Mouse (Mus musculus): ENCODE results near the gene Gpr19.

Gpr19 gene

DNA sequence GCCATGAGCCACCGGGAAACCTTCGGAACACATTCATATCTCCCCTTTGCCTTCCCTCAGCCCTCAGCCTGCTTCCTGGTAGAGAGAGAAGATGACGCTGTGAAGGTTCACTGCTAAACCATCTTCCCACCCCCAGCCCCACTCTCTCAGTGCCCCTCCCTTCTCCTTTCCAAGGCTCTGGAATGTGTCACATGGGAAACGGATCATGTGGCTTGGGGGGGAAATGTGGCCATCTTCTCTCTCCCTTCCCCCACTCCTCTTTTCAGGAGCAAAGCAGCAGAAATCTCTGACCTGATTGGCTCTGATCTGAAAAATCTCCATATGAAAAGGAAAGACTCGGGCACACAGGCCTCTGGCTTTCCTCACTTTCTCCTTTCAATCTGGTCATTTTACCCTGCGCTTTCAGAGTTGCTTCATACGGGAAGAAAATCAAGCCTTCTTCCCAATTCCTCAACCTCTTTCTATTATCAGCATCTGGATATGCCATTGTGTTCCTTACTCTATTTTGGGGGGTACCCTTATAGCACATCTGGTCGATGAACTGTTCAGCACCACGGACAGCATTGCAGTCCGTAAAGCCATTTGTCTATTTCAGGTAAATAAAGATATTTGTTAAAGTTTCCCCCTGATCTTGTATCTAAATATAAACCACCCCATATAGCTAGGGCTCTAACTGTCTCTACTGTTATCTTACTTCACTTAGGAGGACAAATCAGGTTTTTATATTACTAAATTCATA is 10.5 kb downstream of the Gpr19 start:
- DNase-seq (ENCODE audit: low spot score in 2 of 2), result no peak

DNA sequence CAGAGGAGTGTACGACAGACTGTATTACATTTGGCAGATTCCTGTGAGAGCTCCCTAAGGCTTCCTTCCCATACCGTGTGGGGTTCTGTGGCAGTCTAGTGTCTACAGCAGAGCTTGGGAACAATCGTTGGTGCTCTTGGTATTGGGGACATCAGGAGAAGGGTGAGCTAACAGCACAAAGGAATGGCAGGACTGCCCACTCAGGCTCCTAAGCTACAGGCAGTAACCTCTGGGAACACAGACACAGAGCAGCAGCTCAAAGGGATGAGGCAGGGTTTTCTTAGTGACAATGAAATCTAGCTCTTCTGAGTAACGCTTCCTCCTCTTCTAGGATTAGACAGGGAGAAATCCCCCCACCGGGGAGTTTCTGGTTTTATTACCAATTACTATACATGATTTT is 11.4 kb downstream of the Gpr19 start:
- no peak for DNase-seq (ENCODE audit: low spot score in 2 of 2)

- no peak for DNase-seq (ENCODE audit: low spot score in 2 of 2)
Measured at GRCm38 (mm10) chr6:134886475-134886874, 11.9 kb downstream of the Gpr19 start.

DNA sequence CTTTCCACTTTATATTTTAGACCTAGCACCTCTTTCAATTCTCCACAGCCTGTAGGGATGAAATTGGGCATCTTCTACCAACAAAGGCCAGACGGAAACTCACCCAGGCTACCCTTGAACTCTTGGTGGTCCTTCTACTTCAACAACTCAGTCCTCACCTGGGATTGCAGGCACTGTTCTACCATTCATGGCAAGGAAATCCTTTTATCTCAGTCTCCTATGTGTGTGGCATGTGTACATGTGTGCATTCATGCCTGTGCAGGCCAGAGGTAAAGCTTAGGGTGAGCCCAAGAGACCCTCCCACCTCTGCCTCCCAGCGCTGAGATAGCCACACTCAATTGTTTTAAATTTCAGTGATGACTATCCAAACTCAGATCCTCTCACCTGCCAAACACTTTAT is 12.9 kb downstream of the Gpr19 start:
- no peak for DNase-seq (ENCODE audit: low spot score in 2 of 2)

DNA sequence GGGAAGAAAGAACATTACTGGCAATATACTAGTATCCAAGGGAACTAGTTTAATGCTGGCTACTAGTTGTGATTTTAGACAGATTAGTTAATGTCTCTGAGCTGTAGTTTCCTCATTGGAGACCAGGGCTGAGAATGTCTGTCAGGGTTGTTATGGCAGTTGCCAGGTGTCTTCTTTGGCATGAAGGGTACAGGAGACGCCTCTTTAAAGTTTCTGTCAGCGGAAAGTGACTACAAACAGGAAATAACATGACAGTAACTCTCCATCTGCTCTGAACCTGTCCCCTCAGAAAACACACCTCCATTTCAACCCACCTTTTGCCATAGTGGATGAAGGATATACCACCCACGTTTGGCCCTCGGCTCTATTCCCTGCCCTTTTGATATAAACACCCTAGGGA is 14.7 kb downstream of the Gpr19 start:
- no peak for DNase-seq (ENCODE audit: low spot score in 2 of 2)

DNA sequence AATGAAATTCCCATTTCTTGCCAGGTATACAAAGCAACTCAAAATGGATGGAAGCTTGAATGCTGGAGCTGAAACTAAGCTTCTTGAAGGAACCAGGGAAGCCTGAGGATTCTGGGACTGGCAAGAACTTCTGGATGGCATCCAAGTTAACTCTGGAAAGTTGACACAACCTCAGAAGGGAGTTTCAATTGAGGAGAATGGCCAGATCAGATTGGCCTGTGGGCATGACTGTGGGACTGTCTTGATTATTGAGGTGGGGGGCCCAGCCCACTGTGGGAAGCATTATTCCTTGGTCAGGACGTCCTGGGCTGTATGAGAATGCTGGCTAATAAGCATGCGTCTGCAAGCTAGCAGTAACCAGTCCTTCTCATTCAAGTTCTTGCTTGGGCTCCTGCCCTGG is 18.3 kb downstream of the Gpr19 start:
- no peak for DNase-seq (ENCODE audit: low spot score in 2 of 2)

DNA sequence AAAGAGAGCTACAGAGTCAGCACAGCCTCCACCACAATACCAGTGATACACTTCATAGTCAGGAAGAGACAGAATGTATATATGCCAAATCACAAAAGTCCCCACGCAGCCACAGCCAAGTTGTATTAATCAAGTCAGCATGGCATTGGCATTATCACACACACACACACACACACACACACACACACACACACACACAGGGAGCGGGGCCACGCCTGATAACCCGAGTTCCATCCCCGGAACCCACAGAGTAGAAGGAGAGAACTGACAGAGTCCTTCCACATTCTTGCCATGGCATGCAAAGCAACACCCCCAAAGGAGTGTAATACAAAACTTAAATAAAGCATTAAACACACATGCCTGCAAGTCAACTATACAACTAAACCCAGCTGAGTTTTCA is 18.8 kb downstream of the Gpr19 start:
- no peak for DNase-seq (ENCODE audit: low spot score in 2 of 2)

DNA sequence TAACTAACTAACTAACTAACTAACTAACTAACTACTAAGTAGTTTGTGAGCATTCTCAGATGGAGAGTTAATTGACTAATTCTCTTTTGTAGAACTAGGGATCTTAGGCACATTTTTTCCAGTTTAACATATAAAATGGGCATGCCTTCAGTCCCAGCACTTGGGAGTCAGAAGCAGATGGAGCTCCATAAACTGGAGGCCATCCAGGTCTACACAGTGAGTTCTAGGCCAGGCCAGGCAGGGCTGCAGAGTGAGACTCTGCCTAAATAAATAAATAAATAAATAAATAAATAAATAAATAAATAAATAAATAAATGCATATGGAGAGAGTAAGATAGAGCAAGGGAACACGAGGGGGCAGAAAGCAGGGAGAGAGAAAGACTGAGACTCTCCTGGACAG is 20.5 kb downstream of the Gpr19 start:
- no peak for DNase-seq (ENCODE audit: low spot score in 2 of 2)

- DNase-seq (ENCODE audit: low spot score in 2 of 2), result no peak
Measured at GRCm38 (mm10) chr6:134877276-134877675, 21.1 kb downstream of the Gpr19 start.

DNA sequence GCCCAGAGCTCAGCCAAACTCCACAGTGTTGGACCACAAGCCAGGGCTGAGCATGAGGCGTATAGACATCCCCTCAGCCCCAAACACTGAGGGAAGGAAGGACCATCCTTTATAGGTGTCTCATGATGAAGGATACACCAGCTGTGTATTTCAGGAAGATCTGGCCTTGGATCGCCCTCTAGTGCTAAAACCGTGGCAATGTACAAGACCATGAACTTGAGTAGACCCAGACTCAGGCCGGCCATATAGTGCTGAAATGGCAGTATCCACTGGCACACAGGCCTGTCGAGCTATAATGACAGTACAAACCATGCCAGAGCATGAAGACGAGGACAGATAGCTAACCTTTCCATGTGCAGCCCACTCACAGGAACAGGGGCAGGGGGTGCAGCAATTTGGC is 21.6 kb downstream of the Gpr19 start:
- peak in 1 of 2 experiments; percentile 35 for DNase-seq (ENCODE audit: low spot score in 2 of 2)

DNA sequence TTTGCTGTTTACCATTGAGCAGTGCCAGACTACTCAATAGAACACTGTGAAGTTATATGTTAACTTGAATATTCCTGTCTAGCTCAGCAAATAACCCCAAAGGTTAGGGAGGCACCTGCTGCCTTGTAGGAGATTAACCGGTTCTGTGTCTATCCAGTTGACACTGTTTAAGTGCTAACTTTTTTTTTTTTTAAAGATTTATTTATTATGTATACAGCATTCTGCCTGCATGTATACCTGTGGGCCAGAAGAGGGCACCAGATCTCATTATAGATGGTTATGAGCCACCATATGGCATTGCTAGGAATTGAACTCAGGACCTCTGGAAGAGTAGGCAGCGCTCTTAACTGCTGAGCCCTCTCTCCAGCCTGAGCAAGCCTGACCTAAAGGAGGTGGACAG is 25.4 kb downstream of the Gpr19 start:
- peak in 1 of 2 experiments; percentile 40 for DNase-seq (ENCODE audit: low spot score in 2 of 2)

- no peak for DNase-seq (ENCODE audit: low spot score in 2 of 2)
Measured at GRCm38 (mm10) chr6:134872236-134872635, 26.1 kb downstream of the Gpr19 start.

DNA sequence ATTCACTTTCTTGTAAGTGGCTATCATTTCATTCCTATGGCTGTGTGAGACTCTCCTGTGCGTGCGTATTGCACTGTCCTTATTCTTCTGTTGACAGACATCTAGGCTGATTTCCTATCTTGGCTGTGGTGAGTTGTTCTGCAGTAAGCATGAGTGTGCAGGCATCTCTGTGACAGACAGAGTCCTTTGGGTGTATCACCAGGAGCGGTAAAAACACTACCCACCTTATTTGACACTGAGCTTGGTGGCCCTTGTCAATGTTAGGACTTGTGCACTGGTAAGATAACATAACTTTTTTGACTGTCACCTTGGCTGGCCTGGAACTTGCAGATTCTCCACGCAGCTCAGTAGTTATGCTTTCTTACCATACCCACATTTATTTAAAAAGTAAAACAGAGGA is 27.5 kb downstream of the Gpr19 start:
- no peak for DNase-seq (ENCODE audit: low spot score in 2 of 2)

DNA sequence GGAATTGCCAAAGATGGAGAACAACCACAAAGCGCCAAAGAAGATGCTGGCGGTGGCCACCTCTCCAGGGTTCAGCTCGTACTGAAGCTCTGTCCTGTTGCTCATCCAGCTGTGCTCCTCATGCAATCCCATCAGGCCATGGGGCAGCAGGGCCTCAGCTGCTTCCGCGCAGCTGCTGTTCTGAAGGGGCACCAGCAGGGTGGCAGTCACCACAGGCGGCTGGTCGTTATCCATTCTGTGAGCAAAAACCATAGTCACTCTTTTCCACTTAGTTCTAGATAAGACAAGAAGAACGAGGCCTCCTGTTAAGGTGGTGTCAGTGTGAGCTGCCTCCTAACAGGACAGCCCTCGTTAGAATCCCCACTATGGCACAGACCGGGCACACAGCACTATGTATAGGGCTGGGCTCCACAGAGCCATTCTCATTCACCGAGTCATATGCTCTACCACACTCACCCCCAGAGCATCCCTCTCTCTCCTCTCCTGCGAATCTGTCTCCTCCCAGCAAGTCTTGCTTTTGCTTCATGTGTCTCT is 28.1 kb downstream of the Gpr19 start:
- peak in 1 of 2 experiments; percentile 27 for DNase-seq (ENCODE audit: low spot score in 2 of 2)

DNA sequence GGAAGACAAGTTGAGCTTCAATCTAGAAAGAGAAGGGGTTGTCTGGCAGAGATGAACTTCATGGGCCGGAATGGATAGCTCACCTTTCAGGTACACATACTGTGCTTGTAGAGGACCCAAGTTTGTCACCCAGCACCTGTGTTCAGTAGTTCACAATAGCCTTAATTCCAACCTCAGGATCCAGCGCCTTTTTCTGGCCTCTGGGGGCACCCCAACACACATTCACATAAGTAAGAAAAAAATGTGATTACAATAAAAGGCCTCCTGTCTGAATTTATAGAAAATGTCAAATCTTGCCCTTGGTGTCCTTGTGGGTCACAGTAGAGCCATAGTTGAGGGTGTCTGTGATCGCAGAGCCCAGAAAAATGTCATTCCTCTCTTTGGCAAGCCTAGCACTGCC is 31.1 kb downstream of the Gpr19 start:
- DNase-seq (ENCODE audit: low spot score in 2 of 2), result no peak

DNA sequence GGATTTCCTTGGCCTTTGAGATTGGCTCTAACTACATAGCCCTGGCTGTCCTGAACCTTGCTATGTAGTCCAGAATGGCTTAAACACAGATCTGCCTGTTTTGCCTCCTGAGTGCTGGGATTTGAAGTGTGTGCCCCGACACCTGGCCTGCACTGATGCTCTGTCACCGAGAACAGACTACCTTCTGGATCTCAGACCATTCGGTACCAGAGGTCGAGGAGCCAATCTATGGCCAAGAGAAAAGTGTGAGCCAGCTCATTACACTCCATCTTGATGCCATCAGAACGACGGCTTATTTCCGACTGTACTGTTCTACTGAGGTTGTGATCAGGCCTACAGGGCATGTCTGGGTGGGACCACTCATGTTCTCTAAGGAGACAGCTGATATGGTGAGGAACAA is 32.3 kb downstream of the Gpr19 start:
- DNase-seq (ENCODE audit: low spot score in 2 of 2), result no peak

DNA sequence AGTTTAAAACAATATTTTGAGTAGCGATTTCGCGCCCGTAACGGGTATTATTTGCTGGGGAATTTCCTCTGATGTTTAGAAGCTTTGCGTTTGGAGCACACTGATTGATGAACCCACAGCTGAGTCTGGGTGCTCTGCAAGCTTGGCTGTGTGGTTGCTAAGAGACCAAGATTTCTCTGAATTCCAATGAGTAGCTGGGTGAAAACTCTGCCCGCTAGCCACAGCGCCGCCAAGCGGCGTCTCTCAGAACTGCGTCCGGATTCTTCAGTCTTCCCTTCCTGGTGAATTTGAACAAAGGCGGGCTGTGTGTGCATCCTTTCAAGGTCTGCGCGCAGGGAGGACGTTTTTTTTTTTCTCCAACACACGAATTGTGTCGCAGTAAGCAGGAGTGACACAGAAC is 35.2 kb downstream of the Gpr19 start:
- peak; percentile 90 to 95 for DNase-seq (ENCODE audit: low spot score in 2 of 2)

DNA sequence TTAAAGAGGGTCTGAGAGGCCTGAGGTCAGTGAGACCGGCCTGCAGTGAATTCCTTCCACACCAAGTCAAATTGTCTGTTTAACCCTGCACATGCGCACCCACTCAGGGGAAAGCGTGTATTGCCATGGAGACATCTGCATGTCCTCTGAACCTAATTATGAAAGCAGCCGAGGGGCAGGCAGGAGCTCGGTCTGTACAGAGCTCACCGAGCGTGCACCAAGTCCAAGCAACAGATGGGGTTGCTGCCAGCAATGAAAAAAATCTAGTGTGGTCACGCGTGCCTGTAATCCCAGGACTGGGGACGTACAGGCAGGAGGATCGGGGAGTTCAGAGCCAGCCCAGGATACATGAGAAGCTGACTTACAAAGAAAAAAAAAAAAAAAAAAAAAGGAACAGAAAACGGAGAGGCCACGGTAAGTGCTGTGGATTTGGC is 35.7 kb downstream of the Gpr19 start:
- no peak for DNase-seq (ENCODE audit: low spot score in 2 of 2)

- DNase-seq (ENCODE audit: low spot score in 2 of 2), result no peak
Measured at GRCm38 (mm10) chr6:134861386-134861785, 37.0 kb downstream of the Gpr19 start.

GRCm38 (mm10) chr6:134860275-134860674 is 38.1 kb downstream of the Gpr19 start:
- DNase-seq (ENCODE audit: low spot score in 2 of 2), result no peak

DNA sequence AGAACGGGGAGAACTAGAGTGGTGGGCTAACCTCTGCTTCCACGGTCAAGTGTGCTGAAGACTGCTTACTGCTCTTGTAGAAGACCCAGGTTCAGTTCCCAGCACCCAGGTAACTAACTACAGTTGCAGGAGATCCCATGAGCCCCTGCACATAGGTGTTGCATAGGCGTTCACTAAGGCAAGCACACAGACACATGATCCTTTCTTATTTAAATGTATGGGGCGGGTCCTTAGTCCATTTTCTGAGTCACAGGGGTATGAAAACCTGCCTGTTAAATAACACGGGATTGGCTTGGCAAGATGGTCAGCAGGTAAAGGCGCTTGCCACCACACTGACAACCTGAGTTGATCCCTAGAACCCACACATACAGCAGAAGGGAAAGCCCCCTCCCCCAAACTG is 39.4 kb downstream of the Gpr19 start:
- no peak for DNase-seq (ENCODE audit: low spot score in 2 of 2)

GRCm38 (mm10) chr6:134855926-134856325 is 42.5 kb downstream of the Gpr19 start:
- no peak for DNase-seq (ENCODE audit: low spot score in 2 of 2)

GRCm38 (mm10) chr6:134854782-134855181 is 43.6 kb downstream of the Gpr19 start:
- DNase-seq (ENCODE audit: low spot score in 2 of 2), result no peak

DNA sequence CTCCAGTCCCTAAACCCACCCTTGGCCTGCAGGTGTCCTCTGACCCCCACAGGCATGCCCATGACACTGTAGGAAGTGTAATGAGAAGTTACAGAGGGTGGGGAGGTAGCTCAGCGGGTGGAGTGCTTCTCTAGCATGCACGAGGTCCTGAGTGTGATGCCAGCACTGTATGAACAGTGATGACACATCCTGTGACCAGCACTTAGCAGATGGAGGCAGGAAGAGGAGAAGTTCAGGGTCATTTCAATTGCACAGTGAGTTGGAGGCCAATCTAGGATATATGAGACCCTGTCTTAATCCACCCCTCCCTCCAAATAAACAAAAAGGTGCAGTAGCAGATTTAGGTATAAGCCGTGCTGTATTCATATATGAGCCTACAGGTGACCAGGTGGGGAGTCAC is 48.4 kb downstream of the Gpr19 start:
- DNase-seq (ENCODE audit: low spot score in 2 of 2), result no peak
